Mouse (Mus musculus): Measurements from ENCODE around the gene 1700023F06Rik. TPM values are rescaled to one million over a fixed set of nuclear protein-coding genes. Genes with fewer than 3 reads are reported as not detected.

1700023F06Rik gene
- total and polyA plus RNA-seq, 3 experiments, result not detected

GRCm38 (mm10) chr11:103246081-103246730, 37.8 kb upstream of the 1700023F06Rik start:
- Histone ChIP-seq H3K9me3 (replicated peaks; ENCODE audit: low read length) (no peaks in the 10 kb centered on the region), H3K27ac (ENCODE audit: insufficient read depth, low read depth) (no peak overlapping the region), H3K27me3 (replicated peaks) (no peaks in the 10 kb centered on the region), H3K4me3 (replicated peaks in 1 of 3; ENCODE audit: low read depth in 2 of 3, low read length in 2 of 3, poor library complexity in 1 of 3) (no peak overlapping the region), H3K4me1 (ENCODE audit: control insufficient read depth in 1 of 2, insufficient read depth in 2 of 2) (peaks cover 34 to 69% of the 10 kb centered on the region in 2 experiments), H3K4me2 (ENCODE audit: insufficient read depth, low read depth, poor library complexity, severe bottlenecking) (no peak overlapping the region), H3K79me2 (replicated peaks; ENCODE audit: control insufficient read depth, extremely low read depth, insufficient read depth, poor library complexity, severe bottlenecking) (peaks cover 14% of the 10 kb centered on the region), H3K36me3 (replicated peaks in 1 of 2; ENCODE audit: control insufficient read depth in 1 of 2, insufficient read depth in 1 of 2, low read length in 1 of 2) (peaks cover 13 to 39% of the 10 kb centered on the region in 2 experiments), H3K9ac (ENCODE audit: insufficient read depth, low read depth) (no peak overlapping the region)
- DNase-seq (ENCODE audit: extremely low read depth), result no peak
- dilution Hi-C loops (cut with MboI; ENCODE audit: extremely low pct_ligation_motif_present, extremely low pct_unique_long_range_greater_than_20kb, low sequenced_read_pairs) (no loop called here), in situ Hi-C loops (cut with MboI; ENCODE audit: low pct_ligation_motif_present, low pct_unique_long_range_greater_than_20kb, low sequenced_read_pairs) (no loop called here)
- TF ChIP-seq MYC (IDR thresholded peaks at IDR 0.05; ENCODE audit: low read depth, low read length) (no peak), HCFC1 (IDR thresholded peaks at IDR 0.05; ENCODE audit: low read depth, low read length) (no peak), MEF2A (IDR thresholded peaks at IDR 0.05; ENCODE audit: borderline replicate concordance, low read depth, low read length) (no peak), TBP (conservative IDR thresholded peaks at IDR 0.05; ENCODE audit: low read depth, low read length) (no peak), MAFK (IDR thresholded peaks at IDR 0.05; ENCODE audit: insufficient replicate concordance, low read length) (no peak), ZKSCAN1 (IDR thresholded peaks at IDR 0.05; ENCODE audit: borderline replicate concordance, low read depth, low read length) (no peak), SIN3A (IDR thresholded peaks at IDR 0.05; ENCODE audit: low read length) (no peak), POLR2AphosphoS2 (IDR thresholded peaks at IDR 0.05; ENCODE audit: low read depth, low read length) (no peak), TCF12 (IDR thresholded peaks at IDR 0.05; ENCODE audit: low read depth, low read length) (0 out of 2 replicates have a peak, but pooled peaks have one; percentile 9)

- Histone ChIP-seq H3K4me3 (replicated peaks in 1 of 3; ENCODE audit: low read depth in 2 of 3, low read length in 2 of 3, poor library complexity in 1 of 3) (no peak overlapping the region), H3K27me3 (replicated peaks) (no peaks in the 10 kb centered on the region), H3K9me3 (replicated peaks; ENCODE audit: low read length) (no peaks in the 10 kb centered on the region), H3K4me1 (ENCODE audit: control insufficient read depth in 1 of 2, insufficient read depth in 2 of 2) (peaks cover 31 to 72% of the 10 kb centered on the region in 2 experiments), H3K79me2 (replicated peaks; ENCODE audit: control insufficient read depth, extremely low read depth, insufficient read depth, poor library complexity, severe bottlenecking) (peaks cover 14% of the 10 kb centered on the region), H3K4me2 (ENCODE audit: insufficient read depth, low read depth, poor library complexity, severe bottlenecking) (no peak overlapping the region), H3K36me3 (replicated peaks in 1 of 2; ENCODE audit: control insufficient read depth in 1 of 2, insufficient read depth in 1 of 2, low read length in 1 of 2) (peaks cover 27 to 53% of the 10 kb centered on the region in 2 experiments), H3K27ac (ENCODE audit: insufficient read depth, low read depth) (no peak overlapping the region), H3K9ac (ENCODE audit: insufficient read depth, low read depth) (no peak overlapping the region)
- dilution Hi-C loops (cut with MboI; ENCODE audit: extremely low pct_ligation_motif_present, extremely low pct_unique_long_range_greater_than_20kb, low sequenced_read_pairs), result no loop called here
- in situ Hi-C loops (cut with MboI; ENCODE audit: low pct_ligation_motif_present, low pct_unique_long_range_greater_than_20kb, low sequenced_read_pairs), result no loop called here
- TF ChIP-seq TCF12 (IDR thresholded peaks at IDR 0.05; ENCODE audit: low read depth, low read length) (no peak), ZMIZ1 (IDR thresholded peaks at IDR 0.05; ENCODE audit: low read depth, low read length) (no peak), JUN (IDR thresholded peaks at IDR 0.05; ENCODE audit: insufficient read depth, low read depth, low read length) (no peak), SMC3 (IDR thresholded peaks at IDR 0.05; ENCODE audit: low read depth, low read length) (no peak), E2F4 (IDR thresholded peaks at IDR 0.05; ENCODE audit: insufficient replicate concordance, low read depth, low read length) (no peak), PAX5 (IDR thresholded peaks at IDR 0.05; ENCODE audit: low read length) (no peak), ETS1 (conservative IDR thresholded peaks at IDR 0.05; ENCODE audit: low read depth, low read length) (no peak), UBTF (IDR thresholded peaks at IDR 0.05; ENCODE audit: low read depth, low read length) (no peak), USF1 (IDR thresholded peaks at IDR 0.05; ENCODE audit: low read depth, low read length) (no peak), MAFK (IDR thresholded peaks at IDR 0.05; ENCODE audit: insufficient replicate concordance, low read length) (no peak), CHD1 (IDR thresholded peaks at IDR 0.05; ENCODE audit: low read depth, low read length) (no peak), BHLHE40 (IDR thresholded peaks at IDR 0.05; ENCODE audit: low read depth, low read length) (no peak), ELF1 (IDR thresholded peaks at IDR 0.05; ENCODE audit: low read depth, low read length) (no peak), MYC (IDR thresholded peaks at IDR 0.05; ENCODE audit: low read depth, low read length) (no peak), MXI1 (IDR thresholded peaks at IDR 0.05; ENCODE audit: low read depth, low read length) (no peak), CTCF (conservative IDR thresholded peaks at IDR 0.05 in 1 of 2, IDR thresholded peaks at IDR 0.05 in 1 of 2; ENCODE audit: low read depth in 2 of 2, low read length in 2 of 2) (no peak), ZKSCAN1 (IDR thresholded peaks at IDR 0.05; ENCODE audit: borderline replicate concordance, low read depth, low read length) (no peak)
- DNase-seq (ENCODE audit: extremely low read depth), result no peak
Measured at GRCm38 (mm10) chr11:103244856-103245255, 36.5 kb upstream of the 1700023F06Rik start.

All from CH12.LX (cell line).